Mouse (Mus musculus): Measurements from ENCODE around the gene Pcsk6.
A peak's percentile ranks its signal among the peaks of the same experiment; 100 is the strongest.
"Not testable (repeated sequence)": the region's sequence is repeated elsewhere in the genome, so short reads cannot be mapped to it uniquely, and the experiment has no call there.

The Pcsk6 gene

GRCm38 (mm10) chr7:65881290-65881688 is 19.8 kb downstream of the Pcsk6 start:
- DNase-seq (ENCODE audit: low spot score in 2 of 2), result peak; percentile 47 to 51

- no peak for DNase-seq (ENCODE audit: low spot score in 2 of 2)
Observed at GRCm38 (mm10) chr7:65884928-65885327, 23.4 kb downstream of the Pcsk6 start.

- DNase-seq (ENCODE audit: low spot score in 2 of 2), result no peak
Observed at GRCm38 (mm10) chr7:65885819-65886218, 24.3 kb downstream of the Pcsk6 start.

GRCm38 (mm10) chr7:65891831-65892230 is 30.3 kb downstream of the Pcsk6 start:
- DNase-seq (ENCODE audit: low spot score in 2 of 2), result peak in 1 of 2 experiments; percentile 59

- DNase-seq (ENCODE audit: low spot score in 2 of 2), result no peak
Observed at GRCm38 (mm10) chr7:65892264-65892828, 30.8 kb downstream of the Pcsk6 start.

- DNase-seq (ENCODE audit: low spot score in 2 of 2), result no peak
Observed at GRCm38 (mm10) chr7:65893546-65893945, 32.0 kb downstream of the Pcsk6 start.

GRCm38 (mm10) chr7:65895262-65895661 is 33.7 kb downstream of the Pcsk6 start:
- no peak for DNase-seq (ENCODE audit: low spot score in 2 of 2)

GRCm38 (mm10) chr7:65901231-65901630 is 39.7 kb downstream of the Pcsk6 start:
- DNase-seq (ENCODE audit: low spot score in 2 of 2), result no peak

GRCm38 (mm10) chr7:65902471-65903180 is 41.1 kb downstream of the Pcsk6 start:
- DNase-seq (ENCODE audit: low spot score in 2 of 2), result peak; percentile 89 to 93

GRCm38 (mm10) chr7:65903456-65903855 is 41.9 kb downstream of the Pcsk6 start:
- DNase-seq (ENCODE audit: low spot score in 2 of 2), result no peak

- DNase-seq (ENCODE audit: low spot score in 2 of 2), result no peak
Observed at GRCm38 (mm10) chr7:65906528-65907272, 45.2 kb downstream of the Pcsk6 start.

- DNase-seq (ENCODE audit: low spot score in 2 of 2), result peak; percentile 74 to 77
Observed at GRCm38 (mm10) chr7:65909343-65910127, 48.0 kb downstream of the Pcsk6 start.

GRCm38 (mm10) chr7:65913088-65913610 is 51.6 kb downstream of the Pcsk6 start:
- no peak for DNase-seq (ENCODE audit: low spot score in 2 of 2)

- peak; percentile 74 to 79 for DNase-seq (ENCODE audit: low spot score in 2 of 2)
Observed at GRCm38 (mm10) chr7:65914761-65915301, 53.3 kb downstream of the Pcsk6 start.

GRCm38 (mm10) chr7:65915821-65916220 is 54.3 kb downstream of the Pcsk6 start:
- no peak for DNase-seq (ENCODE audit: low spot score in 2 of 2)

- DNase-seq (ENCODE audit: low spot score in 2 of 2), result peak in 1 of 2 experiments; percentile 31
Observed at GRCm38 (mm10) chr7:65916566-65916965, 55.0 kb downstream of the Pcsk6 start.

- DNase-seq (ENCODE audit: low spot score in 2 of 2), result no peak
Observed at GRCm38 (mm10) chr7:65918431-65918830, 56.9 kb downstream of the Pcsk6 start.

GRCm38 (mm10) chr7:65929398-65929797 is 67.9 kb downstream of the Pcsk6 start:
- no peak for DNase-seq (ENCODE audit: low spot score in 2 of 2)

GRCm38 (mm10) chr7:65930478-65930877 is 68.9 kb downstream of the Pcsk6 start:
- DNase-seq (ENCODE audit: low spot score in 2 of 2), result no peak

GRCm38 (mm10) chr7:65934238-65934970 is 72.9 kb downstream of the Pcsk6 start:
- not testable (repeated sequence) for DNase-seq (ENCODE audit: low spot score in 2 of 2)

GRCm38 (mm10) chr7:65935211-65935610 is 73.7 kb downstream of the Pcsk6 start:
- DNase-seq (ENCODE audit: low spot score in 2 of 2), result no peak

Data from heart, adult 9 months (tissue).